Mouse (Mus musculus): ENCODE data around the gene Dnajc3.

Dnajc3 gene

GRCm38 (mm10) chr14:118937533-118938492, at the start of gene Dnajc3:
Gene Dnajc3 (plus strand): TSS chr14:118937976.
- peak; percentile 98 for DNase-seq (ENCODE audit: low read depth, low spot score)

- DNase-seq (ENCODE audit: low read depth, low spot score): no peak
Observed at GRCm38 (mm10) chr14:118890101-118890500, 47.7 kb upstream of the Dnajc3 start.

GRCm38 (mm10) chr14:118895228-118895627, 42.5 kb upstream of the Dnajc3 start:
- DNase-seq (ENCODE audit: low read depth, low spot score): no peak

GRCm38 (mm10) chr14:118895655-118896054, 42.1 kb upstream of the Dnajc3 start:
- DNase-seq (ENCODE audit: low read depth, low spot score): no peak

- no peak for DNase-seq (ENCODE audit: low read depth, low spot score)
Observed at GRCm38 (mm10) chr14:118899940-118900339, 37.8 kb upstream of the Dnajc3 start.

GRCm38 (mm10) chr14:118900911-118901310, 36.9 kb upstream of the Dnajc3 start:
- no peak for DNase-seq (ENCODE audit: low read depth, low spot score)

GRCm38 (mm10) chr14:118903397-118903796, 34.4 kb upstream of the Dnajc3 start:
- no peak for DNase-seq (ENCODE audit: low read depth, low spot score)

- no peak for DNase-seq (ENCODE audit: low read depth, low spot score)
Observed at GRCm38 (mm10) chr14:118903867-118904562, 33.8 kb upstream of the Dnajc3 start.

GRCm38 (mm10) chr14:118907592-118907991, 30.2 kb upstream of the Dnajc3 start:
- no peak for DNase-seq (ENCODE audit: low read depth, low spot score)

- DNase-seq (ENCODE audit: low read depth, low spot score): no peak
Observed at GRCm38 (mm10) chr14:118909872-118910271, 27.9 kb upstream of the Dnajc3 start.

- peak; percentile 76 for DNase-seq (ENCODE audit: low read depth, low spot score)
Observed at GRCm38 (mm10) chr14:118910332-118911222, 27.2 kb upstream of the Dnajc3 start.

- no peak for DNase-seq (ENCODE audit: low read depth, low spot score)
Observed at GRCm38 (mm10) chr14:118911521-118911920, 26.3 kb upstream of the Dnajc3 start.

- DNase-seq (ENCODE audit: low read depth, low spot score): no peak
Observed at GRCm38 (mm10) chr14:118913651-118914050, 24.1 kb upstream of the Dnajc3 start.

- peak; percentile 74 for DNase-seq (ENCODE audit: low read depth, low spot score)
Observed at GRCm38 (mm10) chr14:118919025-118919424, 18.8 kb upstream of the Dnajc3 start.

- DNase-seq (ENCODE audit: low read depth, low spot score): no peak
Observed at GRCm38 (mm10) chr14:118920654-118921053, 17.1 kb upstream of the Dnajc3 start.

- DNase-seq (ENCODE audit: low read depth, low spot score): no peak
Observed at GRCm38 (mm10) chr14:118922251-118922650, 15.5 kb upstream of the Dnajc3 start.

GRCm38 (mm10) chr14:118922667-118923184, 15.1 kb upstream of the Dnajc3 start:
- peak; percentile 52 for DNase-seq (ENCODE audit: low read depth, low spot score)

- peak; percentile 83 for DNase-seq (ENCODE audit: low read depth, low spot score)
Observed at GRCm38 (mm10) chr14:118924673-118925615, 12.8 kb upstream of the Dnajc3 start, which contains the start of gene Dzip1. Gene Dzip1 (minus strand): TSS chr14:118925460.

- no peak for DNase-seq (ENCODE audit: low read depth, low spot score)
Observed at GRCm38 (mm10) chr14:118928565-118928964, 9.2 kb upstream of the Dnajc3 start.

- DNase-seq (ENCODE audit: low read depth, low spot score): peak; percentile 84
Observed at GRCm38 (mm10) chr14:118929779-118930178, 8.0 kb upstream of the Dnajc3 start.
